Mouse (Mus musculus) E14TG2a.4 (cell line): ENCODE data around the gene Zfp944.

Source experiments
- CTCF ChIP-seq: conservative IDR thresholded peaks from 2 replicates; pipeline ENCODE4 v1.5.1; 2014; ENCODE audit warnings: low read length
- POU5F1 ChIP-seq: IDR thresholded peaks from 2 replicates; pipeline ENCODE4 v1.6.1; 2014; ENCODE audit warnings: low read length, borderline replicate concordance

- TF ChIP-seq CTCF (peak; percentile 88), POU5F1 (no peak)
These were observed 8.4 kb downstream of the Zfp944 start for GRCm38 (mm10) chr17:22352794-22353193.
